Mouse (Mus musculus): ENCODE measurements around the gene Ift74.
"Not testable (repeated sequence)": the region's sequence is repeated elsewhere in the genome, so short reads cannot be mapped to it uniquely, and the experiment has no call there.

Ift74 gene

GRCm38 (mm10) chr4:94613972-94614626 is at the start of gene Ift74:
TSS of gene Ift74 (plus strand) at chr4:94614491.
- DNase-seq = peak; percentile 96 to 97

- peak; percentile 43 to 57 for DNase-seq
Measured at GRCm38 (mm10) chr4:94572677-94573076, 41.6 kb upstream of the Ift74 start.

- no peak for DNase-seq
Measured at GRCm38 (mm10) chr4:94591765-94592381, 22.4 kb upstream of the Ift74 start.

- peak in 1 of 2 experiments; percentile 12 for DNase-seq
Measured at GRCm38 (mm10) chr4:94592709-94593108, 21.6 kb upstream of the Ift74 start.

GRCm38 (mm10) chr4:94601395-94601794 is 12.9 kb upstream of the Ift74 start:
- DNase-seq = peak in 1 of 2 experiments; percentile 29

- peak in 1 of 2 experiments; percentile 36 for DNase-seq
Measured at GRCm38 (mm10) chr4:94602496-94603030, 11.7 kb upstream of the Ift74 start.

- DNase-seq = peak; percentile 93 to 95
Measured at GRCm38 (mm10) chr4:94603031-94603629, 11.2 kb upstream of the Ift74 start, which contains the start of gene Plaa. TSS of gene Plaa (minus strand) at chr4:94603244.

- no peak for DNase-seq
Measured at GRCm38 (mm10) chr4:94604452-94605019, 9.8 kb upstream of the Ift74 start.

GRCm38 (mm10) chr4:94605591-94605990 is 8.7 kb upstream of the Ift74 start:
- DNase-seq = peak; percentile 29 to 64

- DNase-seq = no peak
Measured at GRCm38 (mm10) chr4:94610339-94610738, 4.0 kb upstream of the Ift74 start.

GRCm38 (mm10) chr4:94614627-94615006 is 326 bp downstream of the Ift74 start:
- DNase-seq = no peak

- DNase-seq = no peak
Measured at GRCm38 (mm10) chr4:94620077-94620476, 5.8 kb downstream of the Ift74 start.

- no peak for DNase-seq
Measured at GRCm38 (mm10) chr4:94643141-94643540, 28.9 kb downstream of the Ift74 start.

GRCm38 (mm10) chr4:94649920-94650319 is 35.6 kb downstream of the Ift74 start, which contains the start of gene Lrrc19:
TSS of gene Lrrc19 (minus strand) at chr4:94650144.
- DNase-seq = peak; percentile 5 to 51

- peak; percentile 2 to 17 for DNase-seq
Measured at GRCm38 (mm10) chr4:94650426-94651175, 36.3 kb downstream of the Ift74 start.

- peak; percentile 18 to 31 for DNase-seq
Measured at GRCm38 (mm10) chr4:94669718-94670117, 55.4 kb downstream of the Ift74 start.

GRCm38 (mm10) chr4:94680662-94681061 is 66.4 kb downstream of the Ift74 start:
- no peak for DNase-seq

- no peak for DNase-seq
Measured at GRCm38 (mm10) chr4:94681181-94681580, 66.9 kb downstream of the Ift74 start.

- DNase-seq = no peak
Measured at GRCm38 (mm10) chr4:94682029-94682428, 67.7 kb downstream of the Ift74 start.

GRCm38 (mm10) chr4:94683305-94683704 is 69.0 kb downstream of the Ift74 start:
- peak; percentile 2 to 40 for DNase-seq

GRCm38 (mm10) chr4:94689804-94690203 is 75.5 kb downstream of the Ift74 start:
- not testable (repeated sequence) for DNase-seq

- no peak for DNase-seq
Measured at GRCm38 (mm10) chr4:94691078-94691477, 76.8 kb downstream of the Ift74 start.
